In genomic region chr1:180884484-180884883, GRCm38 (mm10) we compare ENCODE assay signal across 23 mouse cellular contexts. TPM values are rescaled to one million over a fixed set of nuclear protein-coding genes. Genes with fewer than 3 reads are reported as not detected.
DNase-seq lines count a peak whose midpoint lies in the region; ATAC-seq and TF ChIP-seq lines count a peak whose summit lies in the region.
"Had no signal": no experiment of that assay in that cellular context is flagged by ENCODE, and none has a peak within 500 bp of the region (broad histone marks: within the 10 kb centered on the region; RNA-seq: fewer than 3 reads in every experiment).

No protein-coding gene starts in this region.

- ATAC-seq in heart, embryonic 16.5 days (replicated peaks; ENCODE audit: extremely low read depth, insufficient read depth, low FRiP score): 0 out of 2 replicates have a peak, but pooled peaks have one; percentile 20
- 0 out of 2 replicates have a peak, but pooled peaks have one; percentile 24 for ATAC-seq in monocyte, adult 5-6 weeks (replicated peaks; ENCODE audit: insufficient number of reproducible peaks, low FRiP score, low TSS enrichment, poor library complexity, severe bottlenecking)
- ATAC-seq: forebrain, embryonic 15.5 days had no signal

- H3K27ac ChIP-seq in heart, embryonic 16.5 days (ENCODE audit: low read length): peak overlapping the region; percentile 21; the same call in 1 of the 2 replicates
- no peak overlapping the region for H3K27ac ChIP-seq in ES-E14 (ENCODE audit: insufficient read depth, low read depth, low read length, poor library complexity, severe bottlenecking)
- H3K27ac ChIP-seq: forebrain, embryonic 15.5 days; gastrocnemius, adult 2 months; heart, adult 2 months; kidney, embryonic 15.5 days; layer of hippocampus, adult 2 months; limb, embryonic 12.5 days; lung, embryonic 15.5 days had no signal

- no peak for DNase-seq in heart, adult 8-10 months (ENCODE audit: low spot score)
- no peak for DNase-seq in ES-E14 (ENCODE audit: low read depth, low spot score)
- DNase-seq in thymus, postnatal 25 days: peak; percentile 60
- no peak for DNase-seq in gastrocnemius, adult 18-20 months (ENCODE audit: low spot score)
- no peak for DNase-seq in gastrocnemius, postnatal 14 days
- DNase-seq in ovary, postnatal 14 days (ENCODE audit: low spot score): no peak
- DNase-seq: adrenal gland, postnatal 14 days; cerebellum, adult 9-11 months; gastrocnemius, adult 2 months; heart, adult 2 months; heart, postnatal 14 days; right cerebral cortex, adult 18-20 months had no signal

- in situ Hi-C loops in ES-E14 (cut with MboI; ENCODE audit: low sequenced_read_pairs in 2 of 2, unreplicated experiment in 2 of 2): no loop called here

- H3K4me2 ChIP-seq in heart, embryonic 16.5 days (ENCODE audit: low read depth, low read length): no peak overlapping the region
- H3K4me2 ChIP-seq: forebrain, embryonic 15.5 days; kidney, embryonic 15.5 days; limb, embryonic 12.5 days; lung, embryonic 15.5 days had no signal

- H3K27me3 ChIP-seq in heart, embryonic 16.5 days (ENCODE audit: control insufficient read depth, insufficient read depth, low read length): no peaks in the 10 kb centered on the region
- H3K27me3 ChIP-seq: forebrain, embryonic 15.5 days; kidney, embryonic 15.5 days; lung, embryonic 15.5 days had no signal

- H3K36me3 ChIP-seq in heart, embryonic 16.5 days (ENCODE audit: control insufficient read depth, insufficient read depth): no peaks in the 10 kb centered on the region
- no peaks in the 10 kb centered on the region for H3K36me3 ChIP-seq in ES-E14 (ENCODE audit: control insufficient read depth, insufficient read depth, low read length, poor library complexity, severe bottlenecking)
- H3K36me3 ChIP-seq: forebrain, embryonic 15.5 days; kidney, embryonic 15.5 days; limb, embryonic 12.5 days; lung, embryonic 15.5 days had no signal

- H3K4me3 ChIP-seq in heart, embryonic 16.5 days (ENCODE audit: low read length): no peak overlapping the region
- peak overlapping the region; percentile 7 to 45; a peak in 1 of 4 replicates for H3K4me3 ChIP-seq in ES-E14 (ENCODE audit: insufficient read depth in 1 of 2, low read depth in 1 of 2, low read length in 2 of 2, poor library complexity in 1 of 2, severe bottlenecking in 1 of 2)
- H3K4me3 ChIP-seq: erythroblast, embryonic 14.5 days; forebrain, embryonic 15.5 days; gastrocnemius, adult 2 months; heart, adult 2 months; kidney, embryonic 15.5 days; layer of hippocampus, adult 2 months; limb, embryonic 12.5 days; lung, embryonic 15.5 days had no signal

- intact Hi-C loops in gastrocnemius, postnatal 14 days (cut with DNase I; ENCODE audit: low total_unique reads): no loop called here

- peaks cover 15% of the 10 kb centered on the region for H3K4me1 ChIP-seq in heart, embryonic 16.5 days (ENCODE audit: control insufficient read depth, insufficient read depth, low read length)
- H3K4me1 ChIP-seq in ES-E14 (ENCODE audit: control insufficient read depth in 2 of 2, insufficient read depth in 2 of 2, low read length in 2 of 2, poor library complexity in 1 of 2): peaks cover 15 to 31% of the 10 kb centered on the region in 2 experiments

- H3K9me3 ChIP-seq in heart, embryonic 16.5 days (replicated peaks; ENCODE audit: control insufficient read depth, low read length): no peaks in the 10 kb centered on the region
- H3K9me3 ChIP-seq in ES-E14 (ENCODE audit: control insufficient read depth, insufficient read depth, low read depth, low read length): no peaks in the 10 kb centered on the region
- H3K9me3 ChIP-seq: forebrain, embryonic 15.5 days; kidney, embryonic 15.5 days; limb, embryonic 12.5 days; lung, embryonic 15.5 days had no signal

- WGBS in heart, embryonic 16.5 days: 61% methylated on average over 9 of the region's 9 CpGs

- no peak overlapping the region for H3K9ac ChIP-seq in heart, embryonic 16.5 days (ENCODE audit: low read length)
- peak overlapping the region; percentile 59; the same call in 1 of the 2 replicates for H3K9ac ChIP-seq in ES-E14 (ENCODE audit: insufficient read depth, low read depth, low read length, poor library complexity, severe bottlenecking)
- H3K9ac ChIP-seq: forebrain, embryonic 15.5 days; kidney, embryonic 15.5 days; limb, embryonic 12.5 days; lung, embryonic 15.5 days had no signal

TF ChIP-seq in ES-E14, 5 proteins besides CTCF, POLR2A, EP300 and RAD21:
- TF ChIP-seq ZC3H11A (IDR thresholded peaks at IDR 0.05; ENCODE audit: borderline replicate concordance, low read depth, low read length): no peak
- no peak for TF ChIP-seq ZNF384 (IDR thresholded peaks at IDR 0.05; ENCODE audit: low read depth, low read length)
- TF ChIP-seq MAFK (IDR thresholded peaks at IDR 0.05; ENCODE audit: insufficient read depth, low read depth, low read length): no peak
- no peak for TF ChIP-seq CHD2 (IDR thresholded peaks at IDR 0.05; ENCODE audit: low read depth, low read length)
- TF ChIP-seq HCFC1 (IDR thresholded peaks at IDR 0.05; ENCODE audit: borderline replicate concordance, insufficient read depth, low read length): no peak

RNA-seq across cellular contexts. Expression of gene Lefty2, which starts 8.4 kb away (rescaled TPM):
- 0.06 and 0.08 TPM in 2 replicates for polyA plus RNA-seq in heart, embryonic 16.5 days (2015; fragmentation: Nextera tagmentation; extraction: Ambion mirVana)
- total RNA-seq in heart, adult 8-10 months (2022): not detected
- 68.3 and 219 TPM in 2 replicates for total RNA-seq in ES-E14 (2012; rRNA removed)
- not detected in 3 replicates for total RNA-seq in monocyte, adult 5-6 weeks (2017)
- total RNA-seq in gastrocnemius, adult 18-20 months (2021): not detected
- not detected for total RNA-seq in gastrocnemius, postnatal 14 days (2021)
- total RNA-seq: gastrocnemius, adult 2 months; heart, adult 2 months; megakaryocyte-erythroid progenitor cell, adult 5-6 weeks had no signal
- polyA plus RNA-seq: erythroblast, embryonic 14.5 days; limb, embryonic 12.5 days; spleen, adult 2 months had no signal

RNA-seq across cellular contexts. Expression of gene Pycr2, which starts 19.6 kb away (rescaled TPM):
- polyA plus RNA-seq in heart, embryonic 16.5 days (2015; fragmentation: Nextera tagmentation; extraction: Ambion mirVana): 55.1 and 60.6 TPM in 2 replicates
- 10 to 100 TPM; 11.6 to 13.5 (median 13.3) TPM for total RNA-seq in heart, adult 8-10 months (2022)
- total RNA-seq in ES-E14 (2012; rRNA removed): 122 and 151 TPM in 2 replicates
- total RNA-seq in monocyte, adult 5-6 weeks (2017): 12.9 to 16.2 TPM (median 14.3 TPM) in 3 replicates
- 10 to 100 TPM in 1 of 2 experiments, 1 to 10 TPM in 1; 9.9 to 10.9 TPM for total RNA-seq in gastrocnemius, adult 18-20 months (2021)
- 10 to 100 TPM; 18.3 to 18.4 TPM for total RNA-seq in gastrocnemius, postnatal 14 days (2021)

RNA-seq across cellular contexts. Expression of gene Sde2, which starts 33.6 kb away (rescaled TPM):
- 22.2 and 28.6 TPM in 2 replicates for polyA plus RNA-seq in heart, embryonic 16.5 days (2015; fragmentation: Nextera tagmentation; extraction: Ambion mirVana)
- total RNA-seq in heart, adult 8-10 months (2022): 10 to 100 TPM; 10.1 to 12.9 (median 11.0) TPM
- total RNA-seq in ES-E14 (2012; rRNA removed): 39.6 and 41.2 TPM in 2 replicates
- 45.3 to 50.4 TPM (median 49.6 TPM) in 3 replicates for total RNA-seq in monocyte, adult 5-6 weeks (2017)
- 1 to 10 TPM; 7.1 to 9.6 TPM for total RNA-seq in gastrocnemius, adult 18-20 months (2021)
- total RNA-seq in gastrocnemius, postnatal 14 days (2021): 1 to 10 TPM; 8.4 to 8.5 TPM

RNA-seq across cellular contexts. Expression of gene Lefty1, which starts 50.3 kb away (rescaled TPM):
- polyA plus RNA-seq in heart, embryonic 16.5 days (2015; fragmentation: Nextera tagmentation; extraction: Ambion mirVana): 1.1 and 1.5 TPM in 2 replicates
- 1 to 10 TPM in 1 of 4 experiments, under 1 TPM in 3; 0.43 to 1.2 (median 0.65) TPM for total RNA-seq in heart, adult 8-10 months (2022)
- 281 and 714 TPM in 2 replicates for total RNA-seq in ES-E14 (2012; rRNA removed)
- not detected in 3 replicates for total RNA-seq in monocyte, adult 5-6 weeks (2017)
- under 1 TPM; 0.23 to 0.26 TPM for total RNA-seq in gastrocnemius, adult 18-20 months (2021)
- total RNA-seq in gastrocnemius, postnatal 14 days (2021): under 1 TPM; 0.44 to 0.53 TPM
- polyA plus RNA-seq: neural tube, embryonic 14.5 days had no signal

RNA-seq across cellular contexts. Expression of gene Tmem63a, which starts 57.7 kb away (rescaled TPM):
- 11.2 and 14.8 TPM in 2 replicates for polyA plus RNA-seq in heart, embryonic 16.5 days (2015; fragmentation: Nextera tagmentation; extraction: Ambion mirVana)
- 10 to 100 TPM; 12.3 to 15.1 (median 13.9) TPM for total RNA-seq in heart, adult 8-10 months (2022)
- 14.7 and 30.5 TPM in 2 replicates for total RNA-seq in ES-E14 (2012; rRNA removed)
- total RNA-seq in monocyte, adult 5-6 weeks (2017): 15.0 to 24.1 TPM (median 17.4 TPM) in 3 replicates
- total RNA-seq in gastrocnemius, adult 18-20 months (2021): 10 to 100 TPM; 14.5 to 15.6 TPM
- 10 to 100 TPM; 11.9 to 12.5 TPM for total RNA-seq in gastrocnemius, postnatal 14 days (2021)

Comparison
In these comparisons a context has a peak if more than half of its experiments do, and no peak if none do; other contexts are left out.
1. RNA of gene Lefty2, which starts 8.4 kb away (total RNA-seq): 68.3 to 219 TPM in ES-E14; not detected in heart, adult 8-10 months, not detected in monocyte, adult 5-6 weeks, not detected in gastrocnemius, adult 18-20 months and not detected in gastrocnemius, postnatal 14 days; every median in the first group is over 10 times any median in the second.